Mouse (Mus musculus) neural tube, embryonic 12.5 days (tissue): ENCODE measurements around the gene Unc13c. TPM values are rescaled to one million over a fixed set of nuclear protein-coding genes. Genes with fewer than 3 reads are reported as not detected.
A peak's percentile ranks its signal among the peaks of the same experiment; 100 is the strongest.

Experiments
- ATAC-seq: fragments of 200-750 bp; cut with Nextera tagmentation; 2 replicates; pipeline ENCODE4 v1.8.0; 2017; ENCODE audit warnings: low read depth, mild to moderate bottlenecking, moderate TSS enrichment, moderate library complexity; ENCODE audit not compliant: low FRiP score
- H3K27ac ChIP-seq: fragments of 300-500 bp; sonication (generic); 2 replicates; pipeline ENCODE4 v1.5.1; 2016
- H3K27me3 ChIP-seq: fragments of 300-500 bp; sonication (generic); replicated peaks from 2 replicates; pipeline ENCODE4 v1.6.1; 2016; ENCODE audit warnings: mild to moderate bottlenecking
- H3K36me3 ChIP-seq: fragments of 300-500 bp; sonication (generic); 2 replicates; pipeline ENCODE4 v1.6.1; 2016; ENCODE audit warnings: mild to moderate bottlenecking
- H3K4me1 ChIP-seq: fragments of 300-500 bp; sonication (generic); 2 replicates; pipeline ENCODE4 v1.6.1; 2016
- H3K4me2 ChIP-seq: fragments of 300-500 bp; sonication (generic); replicated peaks from 2 replicates; pipeline ENCODE4 v1.6.1; 2016; ENCODE audit warnings: mild to moderate bottlenecking
- H3K4me3 ChIP-seq: fragments of 300-500 bp; sonication (generic); 2 replicates; pipeline ENCODE4 v1.5.1; 2016
- H3K9ac ChIP-seq: fragments of 300-500 bp; sonication (generic); 2 replicates; pipeline ENCODE4 v1.6.1; 2016; ENCODE audit warnings: mild to moderate bottlenecking
- H3K9me3 ChIP-seq: fragments of 300-500 bp; sonication (generic); 2 replicates; pipeline ENCODE4 v1.6.1; 2016; ENCODE audit warnings: mild to moderate bottlenecking
- WGBS: fragments of 180-500 bp; shearing (Covaris S2); methylation state at CpG from one replicate; pipeline ENCODE4 v1.1.7; 2016; 5-methylcytosine and 5-hydroxymethylcytosine counted together
- polyA plus RNA-seq: library from polyadenylated mRNA; unstranded; fragments of >200 nt; fragmentation: Nextera tagmentation; extraction: Ambion mirVana; gene quantifications from 2 replicates; pipeline ENCODE4 v1.2.1, GENCODE M21; 2016

Gene Unc13c
- polyA plus RNA-seq, 1 experiment from 2014 or later = 0.67 TPM

DNA sequence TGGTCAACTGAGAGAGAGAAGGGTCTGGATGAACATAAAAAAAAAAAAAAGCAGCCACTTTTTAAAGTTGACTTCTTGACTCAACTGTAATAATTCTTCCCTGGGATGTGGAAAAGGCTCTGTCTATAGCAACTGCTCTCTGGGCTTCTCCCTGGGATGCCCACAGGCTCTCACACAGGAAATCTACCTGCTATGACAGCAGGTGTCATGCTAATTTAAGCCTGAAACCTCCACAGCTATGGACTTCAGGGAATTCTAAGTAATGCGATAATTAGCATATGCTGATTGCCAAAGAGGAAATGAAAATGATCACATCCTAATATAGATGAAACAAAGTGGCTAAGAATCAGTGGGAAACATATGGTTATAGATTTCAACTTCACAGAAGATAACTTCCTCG is 102.1 kb downstream of the Unc13c start:
- no peak for ATAC-seq
- no peaks in the 10 kb centered on the region for H3K27me3 ChIP-seq
- no peak overlapping the region for H3K4me2 ChIP-seq
- 87% methylated on average over 2 of the region's 2 CpGs for WGBS
- H3K9me3 ChIP-seq = no peaks in the 10 kb centered on the region
- no peak overlapping the region for H3K9ac ChIP-seq
- H3K27ac ChIP-seq = no peak overlapping the region
- no peak overlapping the region for H3K4me3 ChIP-seq
- H3K36me3 ChIP-seq = no peaks in the 10 kb centered on the region
- H3K4me1 ChIP-seq = no peaks in the 10 kb centered on the region

DNA sequence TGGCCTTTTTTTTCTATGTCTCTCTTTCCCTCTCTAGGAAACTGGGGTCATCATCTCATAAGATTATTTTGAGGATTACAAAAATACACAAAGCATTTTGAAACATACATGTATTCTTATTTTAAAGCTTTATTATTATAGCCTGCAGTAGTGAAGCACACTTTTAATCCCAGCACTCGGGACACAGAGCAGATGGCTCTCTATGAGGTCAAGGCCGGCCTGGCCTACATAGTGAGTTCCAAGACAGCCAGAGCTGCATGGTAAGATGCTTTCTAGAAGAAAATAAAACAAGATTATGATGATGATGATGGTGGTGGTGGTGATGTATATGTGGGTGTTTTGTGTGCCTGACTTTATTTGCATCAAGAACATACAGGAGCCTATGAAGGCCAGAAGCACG is 109.3 kb downstream of the Unc13c start:
- Histone ChIP-seq H3K27ac (no peak overlapping the region), H3K36me3 (no peaks in the 10 kb centered on the region), H3K4me1 (no peaks in the 10 kb centered on the region), H3K4me3 (no peak overlapping the region), H3K9me3 (no peaks in the 10 kb centered on the region), H3K9ac (no peak overlapping the region), H3K27me3 (no peaks in the 10 kb centered on the region), H3K4me2 (no peak overlapping the region)
- ATAC-seq = no peak
- 94% methylated on average over 3 of the region's 3 CpGs for WGBS

DNA sequence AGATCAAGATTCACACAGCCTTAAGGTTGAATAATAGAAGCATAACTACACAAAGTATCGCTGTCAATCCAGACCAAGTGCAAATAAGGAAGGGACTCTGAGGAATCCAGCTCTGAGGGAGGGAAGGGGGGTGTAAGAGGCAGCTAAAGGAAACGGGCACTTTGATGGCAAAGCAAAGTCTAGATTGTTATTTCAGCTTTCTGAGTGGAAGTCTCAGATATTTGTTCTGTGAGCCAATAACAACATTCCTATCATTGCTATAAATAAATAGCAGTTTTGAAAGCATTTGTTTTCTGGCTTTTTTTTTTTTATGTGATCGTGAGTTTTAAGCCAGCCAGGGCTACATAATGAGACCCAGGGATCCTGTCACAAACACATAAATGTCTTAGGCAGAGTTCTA is 114.5 kb downstream of the Unc13c start:
- Histone ChIP-seq H3K36me3 (no peaks in the 10 kb centered on the region), H3K4me2 (no peak overlapping the region), H3K9ac (no peak overlapping the region), H3K4me3 (no peak overlapping the region), H3K27ac (no peak overlapping the region), H3K4me1 (no peaks in the 10 kb centered on the region), H3K9me3 (no peaks in the 10 kb centered on the region), H3K27me3 (no peaks in the 10 kb centered on the region)
- no peak for ATAC-seq
- 73% methylated on average over 3 of the region's 3 CpGs for WGBS

DNA sequence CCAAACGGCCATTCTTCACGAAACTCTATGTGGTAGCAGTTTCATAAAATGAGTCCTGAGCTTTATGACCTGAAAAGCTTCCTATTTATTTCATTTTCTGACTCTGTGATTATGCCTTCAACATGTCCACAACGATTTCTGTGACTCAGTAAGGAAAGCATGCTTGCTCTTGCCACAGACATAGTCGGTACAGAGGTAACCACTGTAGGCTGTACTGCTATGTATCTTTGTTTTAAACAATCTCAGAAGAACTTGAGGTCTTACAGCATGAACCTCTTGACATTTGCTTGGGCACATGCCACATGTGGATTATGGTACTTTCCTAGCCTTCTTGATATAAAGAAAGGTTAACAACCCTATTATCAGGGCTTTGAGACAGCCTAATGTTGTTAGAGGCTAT is 162.1 kb downstream of the Unc13c start:
- Histone ChIP-seq H3K36me3 (no peaks in the 10 kb centered on the region), H3K9me3 (no peaks in the 10 kb centered on the region), H3K27ac (no peak overlapping the region), H3K27me3 (no peaks in the 10 kb centered on the region), H3K4me2 (no peak overlapping the region), H3K9ac (no peak overlapping the region), H3K4me1 (no peaks in the 10 kb centered on the region), H3K4me3 (no peak overlapping the region)
- no peak for ATAC-seq
- WGBS = 85% methylated on average over 4 of the region's 4 CpGs

DNA sequence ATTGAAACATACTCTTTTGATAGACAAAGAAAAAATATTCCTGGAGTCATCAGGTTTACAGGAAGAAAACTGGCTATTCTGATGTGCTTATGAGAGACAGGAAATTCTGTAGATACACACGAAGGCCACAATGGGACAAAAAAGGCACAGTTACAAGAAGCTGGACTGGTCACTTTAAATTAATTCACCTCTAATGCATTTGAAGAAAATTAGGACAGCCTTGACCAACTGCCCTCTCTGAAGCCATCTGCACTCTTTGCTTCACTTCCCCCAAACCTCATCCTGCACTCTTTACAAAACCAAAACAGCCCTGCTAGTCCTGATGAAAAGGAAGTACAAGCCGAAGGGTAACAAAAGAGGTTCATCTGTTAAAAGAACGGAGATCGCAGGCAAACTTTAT is 194.2 kb downstream of the Unc13c start:
- Histone ChIP-seq H3K4me3 (no peak overlapping the region), H3K9me3 (no peaks in the 10 kb centered on the region), H3K4me1 (no peaks in the 10 kb centered on the region), H3K27me3 (no peaks in the 10 kb centered on the region), H3K9ac (no peak overlapping the region), H3K36me3 (no peaks in the 10 kb centered on the region), H3K4me2 (no peak overlapping the region), H3K27ac (no peak overlapping the region)
- no peak for ATAC-seq
- WGBS = 54% methylated on average over 4 of the region's 4 CpGs

DNA sequence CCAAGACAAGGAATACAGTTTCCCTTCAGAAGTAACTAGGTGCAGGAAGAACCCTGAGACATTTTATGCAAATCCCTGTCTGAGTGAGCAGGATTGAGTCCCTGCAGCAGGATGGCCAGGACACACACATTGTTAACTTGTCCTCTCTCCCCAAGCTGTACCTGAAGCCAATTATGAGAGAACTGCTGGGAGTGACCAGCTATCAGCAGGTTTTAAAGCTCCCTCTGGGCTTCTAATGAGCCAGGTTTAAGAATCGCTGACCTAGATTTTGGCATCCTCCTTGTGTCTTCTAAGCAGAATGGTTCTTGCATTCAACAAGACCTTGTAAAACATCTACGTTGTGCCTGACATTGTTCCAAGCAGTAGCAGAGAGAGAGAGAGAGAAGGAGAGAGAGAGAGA is 213.6 kb downstream of the Unc13c start:
- ATAC-seq = no peak
- Histone ChIP-seq H3K9me3 (no peaks in the 10 kb centered on the region), H3K27ac (no peak overlapping the region), H3K36me3 (no peaks in the 10 kb centered on the region), H3K9ac (no peak overlapping the region), H3K4me3 (no peak overlapping the region), H3K27me3 (no peaks in the 10 kb centered on the region), H3K4me2 (no peak overlapping the region), H3K4me1 (no peaks in the 10 kb centered on the region)
- 83% methylated on average over 2 of the region's 2 CpGs for WGBS

DNA sequence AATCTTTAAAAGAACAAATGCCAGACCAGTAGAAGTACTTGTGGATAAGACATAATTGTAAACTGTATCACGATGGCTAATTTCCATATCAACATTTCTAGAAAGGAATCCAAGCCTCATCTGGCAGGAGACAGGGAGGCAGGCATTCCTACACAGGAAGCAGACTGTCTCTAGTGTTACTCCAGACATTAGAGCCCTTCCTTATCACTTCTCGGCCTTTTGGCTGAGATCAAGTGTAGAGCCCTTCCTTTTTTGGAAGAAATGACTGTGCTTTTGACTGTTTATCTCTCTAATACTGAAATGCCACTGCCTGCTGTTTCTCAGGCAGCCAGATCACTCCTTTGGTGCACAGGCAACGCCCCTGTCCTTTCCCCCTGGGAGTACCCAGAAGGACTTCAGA is 215.3 kb downstream of the Unc13c start:
- no peak overlapping the region for H3K4me3 ChIP-seq
- no peak overlapping the region for H3K27ac ChIP-seq
- no peaks in the 10 kb centered on the region for H3K9me3 ChIP-seq
- H3K4me2 ChIP-seq = no peak overlapping the region
- WGBS = 67% methylated on average over 3 of the region's 3 CpGs
- H3K27me3 ChIP-seq = no peaks in the 10 kb centered on the region
- H3K36me3 ChIP-seq = no peaks in the 10 kb centered on the region
- no peak overlapping the region for H3K9ac ChIP-seq
- no peaks in the 10 kb centered on the region for H3K4me1 ChIP-seq
- no peak for ATAC-seq

DNA sequence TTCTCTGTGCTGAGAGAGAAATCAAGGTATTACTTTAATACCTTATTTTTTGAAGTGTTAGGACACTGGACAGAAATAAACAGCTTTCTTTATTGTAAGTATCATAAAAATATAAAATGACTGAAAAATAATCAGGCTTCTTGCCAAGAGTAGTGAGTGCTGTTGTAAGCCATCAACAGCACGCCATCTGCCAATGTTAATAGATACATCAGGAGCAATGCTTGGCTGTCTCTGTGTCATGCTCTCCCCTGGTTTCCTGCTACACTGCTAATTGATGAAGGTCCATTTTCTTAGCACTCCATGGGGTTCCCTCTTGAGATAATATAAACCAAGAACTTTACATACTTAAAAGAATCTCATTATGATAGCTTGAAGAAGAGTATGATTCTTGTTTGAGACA is 217.4 kb downstream of the Unc13c start:
- ATAC-seq = no peak
- Histone ChIP-seq H3K4me1 (no peaks in the 10 kb centered on the region), H3K4me2 (no peak overlapping the region), H3K9ac (no peak overlapping the region), H3K9me3 (no peaks in the 10 kb centered on the region), H3K4me3 (no peak overlapping the region), H3K27ac (no peak overlapping the region), H3K27me3 (no peaks in the 10 kb centered on the region), H3K36me3 (no peaks in the 10 kb centered on the region)
- WGBS = 84% methylated on average over 1 of the region's 1 CpGs

DNA sequence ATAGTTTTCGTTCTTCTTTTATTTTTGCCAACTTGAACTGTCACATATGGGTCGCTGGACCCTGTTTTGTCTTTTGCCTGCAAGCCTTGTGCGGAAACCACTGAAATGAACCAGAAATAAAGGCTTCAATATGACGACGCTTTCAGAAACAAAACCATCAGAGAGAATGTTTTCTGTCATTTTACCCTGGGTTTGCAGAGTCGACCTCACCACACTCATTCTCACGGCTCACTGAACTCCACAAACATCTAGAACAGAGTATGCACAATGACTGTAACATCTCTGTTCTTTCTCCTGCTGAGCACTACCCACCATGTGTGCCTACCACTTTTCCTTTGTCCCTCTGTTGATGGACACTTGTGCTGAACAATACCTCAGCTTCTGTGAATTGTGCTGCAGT is 234.3 kb downstream of the Unc13c start:
- Histone ChIP-seq H3K27ac (no peak overlapping the region), H3K4me2 (no peak overlapping the region), H3K9ac (no peak overlapping the region), H3K27me3 (no peaks in the 10 kb centered on the region), H3K4me1 (no peaks in the 10 kb centered on the region), H3K9me3 (no peaks in the 10 kb centered on the region), H3K36me3 (no peaks in the 10 kb centered on the region), H3K4me3 (no peak overlapping the region)
- 77% methylated on average over 7 of the region's 7 CpGs for WGBS
- ATAC-seq = no peak

DNA sequence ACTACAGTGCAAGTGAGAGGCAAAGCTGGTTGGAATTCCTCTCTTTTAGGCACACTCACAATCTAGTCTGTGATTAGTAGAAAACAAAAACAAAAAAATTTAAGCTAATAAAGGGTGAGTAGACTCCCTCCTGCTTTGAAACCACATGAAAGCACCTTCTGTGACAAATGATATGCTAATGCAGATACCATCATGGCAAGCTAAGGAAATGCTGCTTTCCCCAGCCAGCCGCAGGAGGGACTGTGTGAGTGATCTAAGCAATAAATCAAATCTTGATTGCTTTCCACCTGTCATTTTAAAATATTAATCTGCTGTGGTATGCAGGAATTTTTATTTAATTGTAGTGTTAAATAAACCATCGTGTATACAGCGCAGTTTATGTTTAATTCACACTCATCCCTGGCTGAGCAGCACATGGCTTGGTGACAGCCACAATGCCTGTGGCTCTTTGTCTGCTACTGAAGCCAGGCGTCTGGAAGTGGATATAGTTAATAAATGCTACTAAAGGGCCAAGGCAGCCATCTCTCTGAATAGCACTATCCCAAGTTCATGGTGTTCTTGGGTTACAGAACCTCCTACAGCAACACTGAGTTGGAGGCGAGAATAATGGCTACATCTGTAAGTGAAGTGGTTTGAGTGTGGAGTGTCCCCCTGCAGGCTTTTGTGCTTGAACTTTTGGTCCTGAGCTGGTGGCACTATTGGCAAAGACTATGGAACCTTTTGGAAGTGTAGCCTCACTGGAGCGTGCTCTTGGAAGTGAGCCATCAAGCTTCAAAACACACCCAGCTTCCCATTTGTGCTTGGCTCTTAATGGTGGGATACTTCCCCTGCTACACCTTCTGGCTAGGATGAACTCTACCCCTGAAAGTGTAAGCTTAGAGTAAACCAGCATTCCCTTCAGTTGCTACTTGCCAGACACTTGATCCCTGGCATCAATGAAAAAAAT is 242.8 kb downstream of the Unc13c start:
- no peaks in the 10 kb centered on the region for H3K36me3 ChIP-seq
- no peaks in the 10 kb centered on the region for H3K4me1 ChIP-seq
- H3K27me3 ChIP-seq = no peaks in the 10 kb centered on the region
- 56% methylated on average over 6 of the region's 6 CpGs for WGBS
- H3K27ac ChIP-seq = no peak overlapping the region
- ATAC-seq = peak; percentile 37; the same call in 1 of the 2 replicates
- no peak overlapping the region for H3K9ac ChIP-seq
- H3K4me2 ChIP-seq = no peak overlapping the region
- H3K9me3 ChIP-seq = no peaks in the 10 kb centered on the region
- no peak overlapping the region for H3K4me3 ChIP-seq

DNA sequence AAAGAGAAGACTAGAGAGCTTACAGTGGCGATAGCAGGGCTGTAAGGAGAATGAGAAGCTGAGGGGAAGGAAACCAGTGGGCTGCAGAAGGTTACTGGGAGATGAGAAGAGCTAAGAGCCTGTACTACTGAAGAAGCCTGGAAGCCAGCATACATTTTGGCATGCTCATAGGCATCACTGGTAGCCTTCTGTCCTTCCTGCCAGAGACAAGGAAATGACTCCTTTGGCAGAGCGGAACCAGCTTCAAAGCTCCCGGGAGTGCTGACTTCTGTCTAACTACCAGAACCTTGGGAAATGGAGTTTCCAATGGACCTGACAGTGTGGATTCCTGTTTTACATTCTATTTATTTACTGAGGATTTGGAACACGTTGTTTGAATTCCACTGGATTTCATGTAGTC is 244.0 kb downstream of the Unc13c start:
- ATAC-seq = no peak
- H3K27me3 ChIP-seq = no peaks in the 10 kb centered on the region
- no peaks in the 10 kb centered on the region for H3K36me3 ChIP-seq
- no peak overlapping the region for H3K9ac ChIP-seq
- H3K4me3 ChIP-seq = no peak overlapping the region
- no peak overlapping the region for H3K27ac ChIP-seq
- H3K4me1 ChIP-seq = no peaks in the 10 kb centered on the region
- no peaks in the 10 kb centered on the region for H3K9me3 ChIP-seq
- whole genome bisulfite sequencing = 84% methylated on average over 4 of the region's 4 CpGs
- H3K4me2 ChIP-seq = no peak overlapping the region

DNA sequence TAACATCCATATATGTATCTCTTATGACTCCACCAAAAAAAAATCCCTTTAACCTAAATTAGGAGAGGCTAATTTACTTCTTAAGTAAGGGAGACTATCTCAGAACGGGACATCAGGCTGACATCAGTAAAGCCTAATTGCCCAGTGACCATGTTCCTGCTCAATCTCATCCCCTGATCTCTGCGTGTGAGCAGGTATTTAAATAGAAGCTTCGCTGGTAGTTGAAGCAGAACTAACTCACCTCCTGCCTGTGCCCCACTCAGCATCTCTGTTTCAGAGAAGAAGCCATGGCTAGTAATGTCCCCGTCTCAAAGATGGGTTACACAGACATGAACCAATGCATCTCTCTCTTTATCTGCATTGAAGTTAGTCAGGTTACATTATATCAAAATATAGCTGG is 255.3 kb downstream of the Unc13c start:
- no peaks in the 10 kb centered on the region for H3K36me3 ChIP-seq
- no peak for ATAC-seq
- H3K9me3 ChIP-seq = no peaks in the 10 kb centered on the region
- WGBS = 57% methylated on average over 4 of the region's 4 CpGs
- no peak overlapping the region for H3K4me2 ChIP-seq
- H3K27ac ChIP-seq = no peak overlapping the region
- H3K4me3 ChIP-seq = no peak overlapping the region
- no peaks in the 10 kb centered on the region for H3K27me3 ChIP-seq
- H3K9ac ChIP-seq = no peak overlapping the region
- H3K4me1 ChIP-seq = no peaks in the 10 kb centered on the region

DNA sequence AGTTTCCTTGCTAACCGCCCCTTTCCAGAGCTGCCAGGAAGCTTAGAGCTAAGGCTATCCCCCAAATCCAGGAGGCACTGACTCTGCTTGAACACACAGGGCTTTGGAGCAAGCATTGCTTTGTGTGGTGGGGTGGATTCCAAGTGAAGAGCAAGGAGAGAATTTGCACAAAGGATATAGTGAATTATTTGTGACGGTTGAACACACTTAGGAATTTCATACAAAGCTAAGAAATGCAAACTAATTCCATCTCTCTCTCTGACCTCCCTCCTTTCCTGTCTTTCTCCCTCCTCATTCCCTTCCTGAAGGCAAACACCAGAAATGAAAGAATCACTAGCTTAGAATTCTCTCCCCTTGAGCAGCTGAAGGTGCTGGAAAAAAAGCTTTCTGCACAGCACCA is 271.7 kb downstream of the Unc13c start:
- 63% methylated on average over 2 of the region's 2 CpGs for WGBS
- no peaks in the 10 kb centered on the region for H3K27me3 ChIP-seq

More for the DNA sequence above, 271.7 kb downstream of the Unc13c start:
- no peak overlapping the region for H3K4me2 ChIP-seq
- H3K4me3 ChIP-seq = no peak overlapping the region
- no peaks in the 10 kb centered on the region for H3K9me3 ChIP-seq
- no peak overlapping the region for H3K27ac ChIP-seq
- ATAC-seq = no peak
- no peaks in the 10 kb centered on the region for H3K4me1 ChIP-seq
- H3K36me3 ChIP-seq = no peaks in the 10 kb centered on the region
- H3K9ac ChIP-seq = no peak overlapping the region
